Mouse (Mus musculus) lung, adult 2 months (tissue): Measurements from ENCODE around the gene Rnf115. TPM values are rescaled to one million over a fixed set of nuclear protein-coding genes. Genes with fewer than 3 reads are reported as not detected.

Experiments
- DNase-seq: peaks from one replicate; pipeline ENCODE4 v3.0.0; 2022
- H3K4me1 ChIP-seq: fragments of 200-500 bp; 2 replicates; pipeline ENCODE4 v1.6.1; 2011; ENCODE audit warnings: low read length; ENCODE audit not compliant: control insufficient read depth, insufficient read depth
- H3K4me3 ChIP-seq: fragments of 200-500 bp; replicated peaks from 2 replicates; pipeline ENCODE3; 2011; ENCODE audit warnings: low read depth, mild to moderate bottlenecking, control low read depth, low read length; ENCODE audit errors: extremely low read depth
- CTCF ChIP-seq: fragments of 200-500 bp; IDR thresholded peaks from 2 replicates; pipeline ENCODE4 v1.5.1; 2011; ENCODE audit warnings: mild to moderate bottlenecking, low read length, control low read depth; ENCODE audit not compliant: insufficient read depth
- POLR2A ChIP-seq: fragments of 200-500 bp; IDR thresholded peaks from 2 replicates; pipeline ENCODE4 v1.6.1; 2011; ENCODE audit warnings: low read depth, mild to moderate bottlenecking, control low read depth, low read length, borderline replicate concordance; ENCODE audit errors: extremely low read depth
- WGBS: fragments of 180-500 bp; shearing (Covaris S2); methylation state at CpG from one replicate; pipeline ENCODE4 v1.1.7; 2018; 5-methylcytosine and 5-hydroxymethylcytosine counted together
- polyA plus RNA-seq: library from polyadenylated mRNA; depleted of rRNA; stranded (reverse); fragments of >200 nt; gene quantifications from 2 replicates; pipeline ENCODE4 v1.2.3, GENCODE M21; 2012; rRNA removed

Rnf115 gene
- polyA plus RNA-seq, 1 experiment: 16.4 TPM

DNA sequence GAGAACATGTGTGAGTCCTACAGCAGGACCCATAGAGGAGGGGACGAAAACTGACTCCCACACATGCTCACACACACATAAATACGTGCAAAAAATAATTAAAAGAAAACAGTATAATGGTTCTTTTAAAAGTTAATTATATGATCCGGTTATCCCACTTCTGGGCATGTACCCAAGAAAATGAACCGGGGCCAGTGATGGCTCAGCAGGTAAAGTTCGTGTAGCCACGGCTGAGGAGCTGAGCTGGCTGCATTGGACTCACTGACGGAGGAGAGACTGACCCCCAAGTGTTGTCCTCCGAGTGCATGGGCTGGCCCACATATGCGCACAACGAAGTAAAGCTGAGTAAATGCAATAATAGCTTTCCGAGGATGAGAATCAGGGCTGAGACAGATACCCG is 97.2 kb downstream of the Rnf115 start:
- no peak overlapping the region for H3K4me3 ChIP-seq

DNA sequence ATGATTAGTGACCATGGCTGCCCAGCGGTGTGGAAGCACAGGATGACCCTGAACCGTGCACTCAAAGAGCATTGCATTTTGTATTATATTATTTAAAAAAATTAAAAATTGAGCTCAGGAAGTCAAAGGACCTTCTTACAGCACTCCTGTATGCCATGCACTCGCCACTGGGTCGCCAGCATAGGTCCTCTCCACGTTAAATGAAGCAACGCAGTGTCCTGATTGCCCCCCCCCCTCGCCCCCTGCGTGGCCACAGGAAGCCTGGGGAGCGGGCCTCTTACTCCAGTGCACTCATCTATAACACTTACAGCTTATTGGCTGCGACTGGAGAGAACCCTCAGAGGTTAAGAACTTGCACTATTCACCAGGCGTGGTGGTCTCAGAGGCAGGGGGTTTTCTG is 97.8 kb downstream of the Rnf115 start:
- 43% methylated on average over 11 of the region's 11 CpGs for WGBS
- no peak for DNase-seq
- H3K4me3 ChIP-seq: no peak overlapping the region

More for the DNA sequence above, 97.2 kb downstream of the Rnf115 start:
- WGBS: 85% methylated on average over 12 of the region's 12 CpGs
- DNase-seq: no peak
- no peaks in the 10 kb centered on the region for H3K4me1 ChIP-seq
- TF ChIP-seq CTCF: no peak
- no peak for TF ChIP-seq POLR2A

DNA sequence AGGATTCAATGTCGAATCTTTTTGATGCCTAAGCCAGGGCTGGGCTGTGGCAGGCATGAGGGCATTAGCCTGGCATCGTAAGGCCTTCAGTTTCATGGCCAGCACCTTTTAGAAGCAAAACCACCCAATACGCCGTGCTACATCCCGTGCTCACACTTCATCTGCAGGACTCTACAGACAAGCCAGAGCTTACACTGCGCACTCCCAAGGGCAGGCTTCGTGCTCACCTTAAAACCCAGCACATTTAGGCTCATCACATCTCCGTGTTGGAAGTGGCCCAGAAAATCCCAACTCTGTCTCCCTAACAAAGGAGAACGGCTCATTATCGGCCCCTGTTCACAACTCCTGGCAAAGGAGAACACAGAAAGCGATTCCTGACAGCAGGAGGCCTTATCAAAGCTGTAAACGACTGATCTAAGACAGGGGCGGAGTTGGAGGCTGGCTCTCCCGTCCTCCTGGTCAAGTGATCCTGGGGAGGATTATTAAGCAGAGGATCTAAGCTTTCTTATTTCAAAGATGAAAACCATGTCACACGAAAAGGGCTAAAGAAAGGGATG is 100.9 kb downstream of the Rnf115 start:
- Histone ChIP-seq H3K4me3 (no peak overlapping the region), H3K4me1 (no peaks in the 10 kb centered on the region)
- TF ChIP-seq POLR2A (no peak), CTCF (no peak)
- 50% methylated on average over 15 of the region's 15 CpGs for WGBS
- DNase-seq: no peak

More for the DNA sequence above, 97.8 kb downstream of the Rnf115 start:
- no peak for TF ChIP-seq CTCF
- no peaks in the 10 kb centered on the region for H3K4me1 ChIP-seq

DNA sequence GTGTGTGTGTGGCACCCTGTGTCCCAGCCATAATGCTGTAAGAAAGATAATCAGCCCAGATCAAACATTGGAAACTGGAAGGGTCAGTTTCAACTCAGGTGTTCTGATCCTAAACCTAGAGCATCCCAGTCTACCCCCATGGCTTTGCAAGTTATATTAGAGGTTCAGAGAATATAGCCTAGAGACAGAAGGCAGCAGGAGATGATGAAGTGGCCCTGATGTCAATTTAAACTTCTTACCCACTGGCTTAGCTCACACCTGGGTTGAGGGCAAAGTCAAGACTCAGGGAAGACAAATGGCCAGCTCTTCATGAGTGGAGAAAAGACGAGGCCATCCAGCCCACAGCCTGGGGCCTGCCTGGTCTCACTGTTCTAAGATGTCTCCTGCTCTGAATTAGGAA is 101.5 kb downstream of the Rnf115 start, which contains the start of the genes Pdzk1 and Cd160:
Gene Pdzk1 (plus strand): TSS at position 301 of the 400 bp plus-strand sequence.
Gene Cd160 (minus strand): TSS at position 368 of the 400 bp plus-strand sequence.
- WGBS: 85% methylated on average over 1 of the region's 1 CpGs
- TF ChIP-seq POLR2A: no peak
- TF ChIP-seq CTCF: no peak
- H3K4me1 ChIP-seq: no peaks in the 10 kb centered on the region
- H3K4me3 ChIP-seq: no peak within 1 kb of the TSS
- DNase-seq: no peak

DNA sequence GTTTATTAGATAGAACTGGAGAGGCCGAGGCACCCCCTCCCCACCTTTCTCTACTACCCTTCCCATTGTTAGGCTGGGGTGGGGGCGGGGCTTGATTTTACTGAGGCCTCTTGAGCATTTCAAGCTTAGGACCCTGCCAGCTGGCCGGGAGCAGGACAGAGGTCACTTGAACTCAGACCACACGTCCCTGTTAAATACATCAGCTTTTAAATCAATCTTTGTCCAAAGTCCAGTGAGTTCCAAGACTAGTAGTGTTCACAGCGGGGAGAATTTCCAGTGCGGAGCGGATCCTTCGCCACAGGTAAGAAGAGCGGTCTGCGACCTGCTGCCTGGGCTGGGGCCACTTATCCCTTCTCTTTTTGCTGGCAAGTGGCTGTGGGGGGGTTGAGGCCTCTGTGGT is 102.4 kb downstream of the Rnf115 start:
- TF ChIP-seq CTCF (no peak), POLR2A (no peak)
- H3K4me1 ChIP-seq: no peaks in the 10 kb centered on the region
- H3K4me3 ChIP-seq: no peak overlapping the region
- no peak for DNase-seq
- 83% methylated on average over 10 of the region's 10 CpGs for WGBS

DNA sequence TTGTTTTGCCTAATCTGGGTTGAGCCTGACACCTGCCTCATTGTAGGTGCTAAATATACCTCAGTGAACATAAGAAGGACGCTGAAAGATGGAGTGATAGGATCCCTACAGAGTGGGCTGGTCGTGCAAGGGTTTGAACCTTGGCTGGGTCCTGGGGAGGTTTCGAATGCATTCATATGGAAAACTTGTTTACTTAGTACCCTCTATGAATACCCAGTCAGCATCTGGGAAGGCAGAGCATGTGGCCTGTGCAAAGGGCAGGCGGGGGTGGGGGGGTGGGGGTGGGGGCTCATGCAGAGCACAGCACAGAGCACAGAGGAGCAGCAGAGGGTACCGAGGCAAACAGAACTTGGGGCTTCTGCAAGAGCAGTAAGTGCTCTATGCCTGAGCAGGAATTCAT is 105.5 kb downstream of the Rnf115 start:
- no peak for DNase-seq
- H3K4me3 ChIP-seq: no peak overlapping the region
- H3K4me1 ChIP-seq: no peaks in the 10 kb centered on the region
- no peak for TF ChIP-seq POLR2A
- TF ChIP-seq CTCF: no peak
- 60% methylated on average over 5 of the region's 5 CpGs for WGBS

DNA sequence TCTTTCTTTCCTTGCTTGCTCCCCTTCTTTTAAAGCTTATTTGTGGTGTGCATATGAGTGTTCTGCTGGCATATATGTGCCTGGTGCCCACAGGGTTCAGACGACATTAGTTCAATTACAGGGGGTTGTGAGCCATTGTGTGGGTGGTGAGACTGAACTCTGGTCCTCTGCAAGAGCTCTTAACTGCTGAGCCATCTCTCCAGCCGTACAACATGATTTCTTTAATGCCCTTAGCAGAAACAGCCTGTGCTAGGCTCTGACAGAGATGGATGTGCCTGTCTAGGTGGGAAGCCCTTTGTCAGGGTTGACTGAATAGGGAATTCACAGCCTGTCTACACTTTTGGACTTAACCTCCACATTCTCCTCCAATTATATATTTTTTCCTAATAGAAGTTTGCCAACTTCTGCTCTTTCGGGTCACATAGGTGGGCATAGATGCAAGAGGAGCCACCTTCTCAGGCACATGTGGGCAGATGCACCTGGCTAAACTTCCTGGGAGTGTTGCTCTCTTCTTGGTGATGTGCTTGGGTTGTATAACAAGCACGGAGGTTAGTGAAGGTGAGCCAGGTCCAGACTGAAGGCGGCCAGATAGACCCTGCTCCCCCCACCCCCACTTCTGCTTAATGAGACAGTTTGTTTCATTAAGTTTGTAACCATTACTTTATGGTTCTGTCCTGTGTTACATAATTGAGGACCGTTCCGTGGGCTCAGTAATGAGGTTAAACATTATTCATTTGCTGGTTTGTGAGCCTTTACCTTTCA is 107.3 kb downstream of the Rnf115 start:
- WGBS: 74% methylated on average over 7 of the region's 7 CpGs
- TF ChIP-seq POLR2A: no peak
- TF ChIP-seq CTCF: no peak
- no peaks in the 10 kb centered on the region for H3K4me1 ChIP-seq
- DNase-seq: no peak
- H3K4me3 ChIP-seq: no peak overlapping the region

DNA sequence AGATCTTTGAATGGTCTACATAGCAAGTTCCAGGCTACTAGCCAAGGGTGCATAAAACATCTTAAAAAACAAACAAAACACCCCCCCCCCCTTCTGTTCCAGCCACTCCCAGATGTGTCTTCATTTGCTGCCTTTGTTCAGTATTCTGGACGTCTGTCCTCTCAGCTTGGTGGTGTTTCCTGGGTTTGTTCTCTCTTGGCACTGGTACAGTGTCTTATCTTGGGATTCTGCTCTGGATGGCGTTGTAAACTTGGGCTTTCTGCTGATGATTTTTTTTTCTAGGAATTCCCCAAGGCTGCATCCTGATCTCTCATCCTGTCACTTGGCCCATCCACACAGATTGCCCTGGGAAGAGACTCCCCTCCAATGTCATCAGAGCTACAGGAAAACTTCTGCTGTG is 109.0 kb downstream of the Rnf115 start:
- Histone ChIP-seq H3K4me1 (no peaks in the 10 kb centered on the region), H3K4me3 (no peak overlapping the region)
- 25% methylated on average over 2 of the region's 2 CpGs for WGBS
- TF ChIP-seq CTCF: no peak
- DNase-seq: no peak

DNA sequence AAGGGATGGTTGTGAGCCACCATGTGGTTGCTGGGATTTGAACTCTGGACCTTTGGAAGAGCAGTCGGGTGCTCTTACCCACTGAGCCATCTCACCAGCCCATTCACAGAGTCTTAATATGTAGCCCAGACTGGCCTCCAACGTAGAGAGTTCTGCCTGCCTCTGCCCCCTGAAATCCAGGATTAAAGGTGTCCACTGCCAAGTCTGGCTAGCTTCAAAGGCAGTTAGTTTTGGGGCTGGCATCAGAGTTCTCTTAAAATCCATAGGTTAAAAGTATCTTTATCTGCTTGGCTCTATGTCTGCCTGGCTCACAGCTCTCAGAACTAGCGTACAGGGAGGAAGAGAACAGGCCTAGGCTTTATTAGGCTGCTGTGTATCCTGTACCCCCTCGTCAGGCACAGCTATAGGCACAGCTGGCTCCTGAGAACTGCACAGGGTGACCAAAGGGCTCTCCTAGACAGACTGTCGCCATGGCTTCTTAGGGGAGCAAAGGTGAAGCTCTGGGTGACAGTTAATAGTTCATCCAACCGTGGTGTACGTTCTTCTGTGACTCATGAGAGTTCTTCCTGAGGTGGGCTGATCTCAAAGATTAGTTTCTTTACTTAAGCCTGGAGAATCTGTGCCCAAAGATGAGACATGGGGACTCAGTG is 111.7 kb downstream of the Rnf115 start:
- TF ChIP-seq POLR2A: no peak
- no peak for TF ChIP-seq CTCF
- no peak for DNase-seq
- H3K4me3 ChIP-seq: no peak overlapping the region
- WGBS: 80% methylated on average over 7 of the region's 7 CpGs
- H3K4me1 ChIP-seq: no peaks in the 10 kb centered on the region

Other genes starting within 250 kb of the Rnf115 start
- 4.6 and 13.8 TPM in 2 replicates for gene Hfe2, start 202.5 kb upstream of the Rnf115 start, polyA plus RNA-seq
- gene Txnip, start 169.7 kb upstream of the Rnf115 start, polyA plus RNA-seq: 687 and 806 TPM in 2 replicates
- not detected in 2 replicates for gene Gm16253, start 150.7 kb upstream of the Rnf115 start, polyA plus RNA-seq
- gene Polr3gl, start 133.5 kb upstream of the Rnf115 start, polyA plus RNA-seq: 18.3 and 21.3 TPM in 2 replicates
- gene Ankrd34a, start 131.0 kb upstream of the Rnf115 start, polyA plus RNA-seq: 0.27 and 0.44 TPM in 2 replicates
- gene Lix1l, start 126.5 kb upstream of the Rnf115 start, polyA plus RNA-seq: 20.6 and 34.4 TPM in 2 replicates
- 5.0 and 12.2 TPM in 2 replicates for gene Rbm8a, start 97.7 kb upstream of the Rnf115 start, polyA plus RNA-seq
- 24.0 and 40.1 TPM in 2 replicates for gene Pex11b, start 92.3 kb upstream of the Rnf115 start, polyA plus RNA-seq
- gene Gm42957, start 92.2 kb upstream of the Rnf115 start, polyA plus RNA-seq: 0.02 and 0.18 TPM in 2 replicates
- 1.7 and 2.3 TPM in 2 replicates for gene Itga10, start 82.1 kb upstream of the Rnf115 start, polyA plus RNA-seq
- gene Ankrd35, start 57.5 kb upstream of the Rnf115 start, polyA plus RNA-seq: 1.4 and 3.6 TPM in 2 replicates
- 39.3 and 44.1 TPM in 2 replicates for gene Pias3, start 31.3 kb upstream of the Rnf115 start, polyA plus RNA-seq
- 3.8 and 4.7 TPM in 2 replicates for gene Nudt17, start 19.1 kb upstream of the Rnf115 start, polyA plus RNA-seq
- gene Polr3c, start within 50 bp of the Rnf115 start, polyA plus RNA-seq: 16.7 and 29.8 TPM in 2 replicates
- 0.06 and 0.14 TPM in 2 replicates for gene Pdzk1, start 101.6 kb downstream of the Rnf115 start, polyA plus RNA-seq
- 0.18 and 0.34 TPM in 2 replicates for gene Cd160, start 101.7 kb downstream of the Rnf115 start, polyA plus RNA-seq
- gene Gja5, start 177.0 kb downstream of the Rnf115 start, polyA plus RNA-seq: 37.5 and 42.5 TPM in 2 replicates
- 8.7 and 15.1 TPM in 2 replicates for gene Gpr89, start 177.7 kb downstream of the Rnf115 start, polyA plus RNA-seq
- not detected in 2 replicates for gene Gja8, start 198.4 kb downstream of the Rnf115 start, polyA plus RNA-seq